Mouse (Mus musculus) small intestine, adult 2 months (tissue): ENCODE results near the gene Fut9. TPM values are rescaled to one million over a fixed set of nuclear protein-coding genes. Genes with fewer than 3 reads are reported as not detected.

Experiments used
- H3K27ac ChIP-seq: fragments of 200-500 bp; 2 replicates; pipeline ENCODE4 v1.5.1; 2012; ENCODE audit warnings: low read depth, low read length, control low read depth, inconsistent platforms; ENCODE audit not compliant: insufficient read depth
- H3K27me3 ChIP-seq: fragments of 200-500 bp; 2 replicates; pipeline ENCODE4 v1.6.1; 2012; ENCODE audit warnings: mild to moderate bottlenecking, moderate library complexity, low read length, inconsistent platforms; ENCODE audit not compliant: control insufficient read depth, insufficient read depth
- H3K36me3 ChIP-seq: fragments of 200-500 bp; 2 replicates; pipeline ENCODE4 v1.6.1; 2012; ENCODE audit warnings: mild to moderate bottlenecking, low read length, control low read depth, inconsistent platforms; ENCODE audit not compliant: control insufficient read depth, insufficient read depth
- H3K4me1 ChIP-seq: fragments of 200-500 bp; 2 replicates; pipeline ENCODE4 v1.6.1; 2012; ENCODE audit warnings: low read length, inconsistent platforms, mixed read lengths; ENCODE audit not compliant: control insufficient read depth, insufficient read depth, insufficient read length
- H3K4me3 ChIP-seq: fragments of 200-500 bp; 2 replicates; pipeline ENCODE4 v1.5.1; 2012; ENCODE audit warnings: low read depth, mild to moderate bottlenecking, control low read depth, inconsistent platforms, low read length, moderate library complexity
- CTCF ChIP-seq: fragments of 200-500 bp; IDR thresholded peaks from 2 replicates; pipeline ENCODE4 v1.5.1; 2012; ENCODE audit warnings: low read depth, mild to moderate bottlenecking, control low read depth, inconsistent platforms, low read length, moderate library complexity, mixed read lengths; ENCODE audit not compliant: insufficient replicate concordance, insufficient read length; ENCODE audit errors: extremely low read depth
- POLR2A ChIP-seq: fragments of 200-500 bp; IDR thresholded peaks from 2 replicates; pipeline ENCODE4 v1.6.1; 2012; ENCODE audit warnings: low read depth, mild to moderate bottlenecking, control low read depth, inconsistent platforms, low read length, moderate library complexity
- WGBS: fragments of 180-500 bp; shearing (Covaris S2); methylation state at CpG from one replicate; pipeline ENCODE4 v1.1.7; 2018; 5-methylcytosine and 5-hydroxymethylcytosine counted together
- polyA plus RNA-seq: library from polyadenylated mRNA; depleted of rRNA; stranded (reverse); fragments of >200 nt; gene quantifications from 2 replicates; pipeline ENCODE4 v1.2.3, GENCODE M21; 2012

The Fut9 gene
- polyA plus RNA-seq, 1 experiment: not detected

GRCm38 (mm10) chr4:25721576-25721975 is 78.5 kb downstream of the Fut9 start:
- Histone ChIP-seq H3K27me3 (no peaks in the 10 kb centered on the region), H3K27ac (no peak overlapping the region), H3K4me1 (no peaks in the 10 kb centered on the region), H3K4me3 (no peak overlapping the region), H3K36me3 (no peaks in the 10 kb centered on the region)
- no peak for TF ChIP-seq CTCF
- TF ChIP-seq POLR2A: no peak
- WGBS: 75% methylated on average over 5 of the region's 5 CpGs

- H3K36me3 ChIP-seq: no peaks in the 10 kb centered on the region
- H3K4me1 ChIP-seq: no peaks in the 10 kb centered on the region
- no peak overlapping the region for H3K27ac ChIP-seq
- WGBS: 60% methylated on average over 2 of the region's 2 CpGs
- no peak overlapping the region for H3K4me3 ChIP-seq
- no peaks in the 10 kb centered on the region for H3K27me3 ChIP-seq
- no peak for TF ChIP-seq CTCF
- no peak for TF ChIP-seq POLR2A
Observed at GRCm38 (mm10) chr4:25713907-25714306, 86.1 kb downstream of the Fut9 start.

- H3K27me3 ChIP-seq: no peaks in the 10 kb centered on the region
- no peak for TF ChIP-seq CTCF
- TF ChIP-seq POLR2A: no peak
- H3K27ac ChIP-seq: no peak overlapping the region
- 87% methylated on average over 3 of the region's 3 CpGs for WGBS
- no peaks in the 10 kb centered on the region for H3K4me1 ChIP-seq
- H3K4me3 ChIP-seq: no peak overlapping the region
- H3K36me3 ChIP-seq: no peaks in the 10 kb centered on the region
Observed at GRCm38 (mm10) chr4:25684976-25685375, 115.1 kb downstream of the Fut9 start.

- no peaks in the 10 kb centered on the region for H3K36me3 ChIP-seq
- no peaks in the 10 kb centered on the region for H3K27me3 ChIP-seq
- no peak overlapping the region for H3K27ac ChIP-seq
- H3K4me1 ChIP-seq: no peaks in the 10 kb centered on the region
- no peak overlapping the region for H3K4me3 ChIP-seq
- 66% methylated on average over 1 of the region's 1 CpGs for WGBS
- no peak for TF ChIP-seq POLR2A
Observed at GRCm38 (mm10) chr4:25664196-25664595, 135.8 kb downstream of the Fut9 start.

- Histone ChIP-seq H3K4me3 (no peak overlapping the region), H3K4me1 (no peaks in the 10 kb centered on the region), H3K36me3 (no peaks in the 10 kb centered on the region), H3K27me3 (no peaks in the 10 kb centered on the region), H3K27ac (no peak overlapping the region)
- no peak for TF ChIP-seq POLR2A
- TF ChIP-seq CTCF: no peak
- WGBS: 67% methylated on average over 3 of the region's 3 CpGs
Observed at GRCm38 (mm10) chr4:25661204-25661727, 138.8 kb downstream of the Fut9 start.

GRCm38 (mm10) chr4:25658792-25659191 is 141.3 kb downstream of the Fut9 start:
- H3K4me3 ChIP-seq: no peak overlapping the region
- no peaks in the 10 kb centered on the region for H3K27me3 ChIP-seq
- TF ChIP-seq POLR2A (no peak), CTCF (no peak)
- no peaks in the 10 kb centered on the region for H3K4me1 ChIP-seq
- no peak overlapping the region for H3K27ac ChIP-seq
- 77% methylated on average over 3 of the region's 3 CpGs for WGBS
- no peaks in the 10 kb centered on the region for H3K36me3 ChIP-seq

- 80% methylated on average over 3 of the region's 3 CpGs for WGBS
- no peak overlapping the region for H3K27ac ChIP-seq
- H3K36me3 ChIP-seq: no peaks in the 10 kb centered on the region
- H3K27me3 ChIP-seq: no peaks in the 10 kb centered on the region
- no peak overlapping the region for H3K4me3 ChIP-seq
- TF ChIP-seq POLR2A (no peak), CTCF (no peak)
- H3K4me1 ChIP-seq: no peaks in the 10 kb centered on the region
Observed at GRCm38 (mm10) chr4:25651902-25652301, 148.1 kb downstream of the Fut9 start.

GRCm38 (mm10) chr4:25648107-25648506 is 151.9 kb downstream of the Fut9 start:
- H3K4me1 ChIP-seq: no peaks in the 10 kb centered on the region
- H3K36me3 ChIP-seq: no peaks in the 10 kb centered on the region
- H3K4me3 ChIP-seq: no peak overlapping the region
- no peak for TF ChIP-seq CTCF
- TF ChIP-seq POLR2A: no peak
- 85% methylated on average over 2 of the region's 2 CpGs for WGBS
- no peak overlapping the region for H3K27ac ChIP-seq
- H3K27me3 ChIP-seq: no peaks in the 10 kb centered on the region
